Mouse (Mus musculus) heart, embryonic 16.5 days (tissue): ENCODE data around the gene Tsfm. TPM values are rescaled to one million over a fixed set of nuclear protein-coding genes. Genes with fewer than 3 reads are reported as not detected.

Experiments
- ATAC-seq: fragments of 200-750 bp; cut with Nextera tagmentation; replicated peaks from 2 replicates; pipeline ENCODE4 v1.8.0; 2017; ENCODE audit warnings: moderate number of reproducible peaks; ENCODE audit not compliant: insufficient read depth, low FRiP score; ENCODE audit errors: extremely low read depth
- H3K27ac ChIP-seq: fragments of 300-500 bp; sonication (generic); 2 replicates; pipeline ENCODE4 v1.5.1; 2014; ENCODE audit warnings: mild to moderate bottlenecking, low read length, control low read depth, moderate library complexity
- H3K27me3 ChIP-seq: fragments of 300-500 bp; sonication (generic); 2 replicates; pipeline ENCODE4 v1.6.1; 2014; ENCODE audit warnings: low read length, mixed read lengths; ENCODE audit not compliant: control insufficient read depth, insufficient read depth
- H3K36me3 ChIP-seq: fragments of 300-500 bp; sonication (generic); 2 replicates; pipeline ENCODE4 v1.6.1; 2014; ENCODE audit not compliant: control insufficient read depth, insufficient read depth
- H3K4me1 ChIP-seq: fragments of 300-500 bp; sonication (generic); 2 replicates; pipeline ENCODE4 v1.6.1; 2014; ENCODE audit warnings: low read length, mixed read lengths; ENCODE audit not compliant: control insufficient read depth, insufficient read depth
- H3K4me2 ChIP-seq: fragments of 300-500 bp; sonication (generic); 2 replicates; pipeline ENCODE4 v1.6.1; 2014; ENCODE audit warnings: low read depth, mild to moderate bottlenecking, control low read depth, low read length
- H3K4me3 ChIP-seq: fragments of 300-500 bp; sonication (generic); 2 replicates; pipeline ENCODE4 v1.5.1; 2014; ENCODE audit warnings: mild to moderate bottlenecking, control low read depth, low read length
- H3K9ac ChIP-seq: fragments of 300-500 bp; sonication (generic); 2 replicates; pipeline ENCODE4 v1.6.1; 2014; ENCODE audit warnings: low read length, control low read depth
- H3K9me3 ChIP-seq: fragments of 300-500 bp; sonication (generic); replicated peaks from 2 replicates; pipeline ENCODE4 v1.6.1; 2016; ENCODE audit warnings: low read length; ENCODE audit not compliant: control insufficient read depth
- WGBS: fragments of 180-500 bp; shearing (Covaris S2); extraction: QIAGEN DNeasy Blood & Tissue Kit; methylation state at CpG from one replicate; pipeline ENCODE4 v1.1.7; 2014; 5-methylcytosine and 5-hydroxymethylcytosine counted together
- polyA plus RNA-seq: library from polyadenylated mRNA; unstranded; fragments of >200 nt; fragmentation: Nextera tagmentation; extraction: Ambion mirVana; gene quantifications from 2 replicates; pipeline ENCODE4 v1.2.1, GENCODE M21; 2015

Tsfm gene
- polyA plus RNA-seq, 1 experiment from 2014 or later, result 89.3 TPM

- Histone ChIP-seq H3K36me3 (no peaks in the 10 kb centered on the region; the same call in 1 of the 2 replicates), H3K4me1 (peaks cover 6% of the 10 kb centered on the region)
- under 1% methylated on average over 72 of the region's 92 CpGs for WGBS
Observed at GRCm38 (mm10) chr10:127059174-127059967, 28.7 kb upstream of the Tsfm start.

DNA sequence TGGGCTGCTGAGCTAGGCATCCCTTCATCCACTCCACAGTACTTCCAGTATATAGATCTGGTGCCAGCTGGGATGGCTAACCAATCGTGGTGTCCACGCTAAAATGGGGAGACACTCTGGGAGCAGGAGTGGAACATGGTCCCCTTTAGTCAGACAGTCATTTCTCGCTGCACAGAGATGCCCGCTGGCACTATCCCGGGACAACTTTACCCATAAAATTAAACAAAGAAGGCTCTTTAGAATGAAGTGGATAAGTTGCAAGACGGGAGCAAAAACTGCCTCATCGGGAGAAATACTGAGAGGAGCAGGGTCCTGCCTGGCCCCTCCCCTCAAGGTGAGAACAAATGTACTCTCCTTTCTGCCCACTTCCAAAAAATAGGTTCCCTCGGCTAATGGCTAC lies 28.1 kb upstream of the Tsfm start:
- Histone ChIP-seq H3K4me1 (peaks cover 6% of the 10 kb centered on the region; the same call in 1 of the 2 replicates), H3K9me3 (no peaks in the 10 kb centered on the region), H3K4me3 (peak overlapping the region; percentile 63), H3K27ac (no peak overlapping the region), H3K4me2 (peak overlapping the region; percentile 94), H3K27me3 (peaks cover 13% of the 10 kb centered on the region), H3K9ac (no peak overlapping the region; the same call in 1 of the 2 replicates), H3K36me3 (no peaks in the 10 kb centered on the region; the same call in 1 of the 2 replicates)
- no peak for ATAC-seq
- WGBS, result 11% methylated on average over 8 of the region's 8 CpGs

More at GRCm38 (mm10) chr10:127059174-127059967, 28.7 kb upstream of the Tsfm start:
- Histone ChIP-seq H3K9ac (peak overlapping the region; percentile 78), H3K4me2 (peak overlapping the region; percentile 94), H3K4me3 (peak overlapping the region; percentile 63), H3K27ac (no peak overlapping the region), H3K9me3 (no peaks in the 10 kb centered on the region), H3K27me3 (peaks cover 13% of the 10 kb centered on the region)
- ATAC-seq, result no peak

- no peak for ATAC-seq
- H3K9ac ChIP-seq, result no peak overlapping the region
- peaks cover 13% of the 10 kb centered on the region for H3K27me3 ChIP-seq
- peaks cover 6% of the 10 kb centered on the region; the same call in 1 of the 2 replicates for H3K4me1 ChIP-seq
- 1% methylated on average over 9 of the region's 9 CpGs for WGBS
- H3K4me3 ChIP-seq, result peak overlapping the region; percentile 0; the same call in 1 of the 2 replicates
- no peak overlapping the region for H3K27ac ChIP-seq
- H3K9me3 ChIP-seq, result no peaks in the 10 kb centered on the region
- H3K4me2 ChIP-seq, result no peak overlapping the region
- H3K36me3 ChIP-seq, result no peaks in the 10 kb centered on the region; the same call in 1 of the 2 replicates
Observed at GRCm38 (mm10) chr10:127058161-127058560, 27.5 kb upstream of the Tsfm start.

GRCm38 (mm10) chr10:127056490-127056889 lies 25.9 kb upstream of the Tsfm start:
- no peak overlapping the region for H3K9ac ChIP-seq
- no peak for ATAC-seq
- peaks cover 17% of the 10 kb centered on the region for H3K27me3 ChIP-seq
- H3K9me3 ChIP-seq, result no peaks in the 10 kb centered on the region
- 85% methylated on average over 20 of the region's 20 CpGs for WGBS
- H3K4me1 ChIP-seq, result 0 out of 2 replicates have a peak, but pooled peaks cover 3% of the 10 kb centered on the region
- H3K27ac ChIP-seq, result no peak overlapping the region
- H3K36me3 ChIP-seq, result no peaks in the 10 kb centered on the region; the same call in 1 of the 2 replicates
- H3K4me3 ChIP-seq, result no peak overlapping the region
- H3K4me2 ChIP-seq, result no peak overlapping the region

DNA sequence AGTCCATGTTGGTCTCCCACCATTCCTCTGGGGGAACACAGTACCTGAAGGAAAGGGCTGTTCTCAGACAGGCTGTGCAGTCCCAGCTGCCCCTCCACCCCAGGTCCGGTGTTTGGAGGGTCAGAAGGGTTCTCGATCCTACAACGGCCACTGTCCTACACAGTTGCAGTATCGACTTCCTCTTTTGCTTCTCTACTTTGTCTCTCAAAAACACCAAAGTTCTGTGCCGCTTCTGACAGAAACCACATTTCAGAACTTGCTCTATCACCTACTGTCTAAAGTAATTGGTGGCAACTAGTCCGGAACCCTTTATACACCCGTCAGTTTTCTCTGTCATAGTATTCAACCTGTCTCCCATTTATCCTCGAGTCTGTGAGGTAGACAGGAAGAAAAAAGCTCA lies 24.8 kb upstream of the Tsfm start:
- WGBS, result 73% methylated on average over 8 of the region's 8 CpGs
- no peak for ATAC-seq
- Histone ChIP-seq H3K9ac (no peak overlapping the region), H3K4me2 (no peak overlapping the region), H3K9me3 (no peaks in the 10 kb centered on the region), H3K4me3 (no peak overlapping the region), H3K4me1 (peaks cover 3% of the 10 kb centered on the region; the same call in 1 of the 2 replicates), H3K36me3 (no peaks in the 10 kb centered on the region; the same call in 1 of the 2 replicates), H3K27ac (no peak overlapping the region), H3K27me3 (peaks cover 22% of the 10 kb centered on the region)

DNA sequence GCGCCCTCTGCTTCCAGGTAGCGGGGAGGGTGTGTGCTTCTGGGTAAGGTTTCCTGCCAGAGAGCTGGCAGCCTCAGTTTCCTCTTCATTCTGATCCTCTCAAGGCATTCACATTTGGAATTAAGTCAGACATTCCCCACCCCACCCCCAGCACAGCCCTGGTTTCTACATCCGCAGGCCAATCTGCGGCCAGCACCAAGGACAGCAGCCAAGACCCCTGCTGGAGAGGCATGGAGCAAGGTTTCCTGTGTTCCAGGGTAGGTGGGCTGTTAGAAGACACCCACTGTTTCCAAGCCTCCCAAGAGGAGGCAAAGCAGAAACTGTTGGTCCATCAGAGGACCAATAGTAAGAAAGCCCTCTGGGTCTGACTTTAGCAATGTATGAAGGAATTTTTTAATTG lies 24.0 kb upstream of the Tsfm start:
- no peak overlapping the region for H3K4me2 ChIP-seq
- 55% methylated on average over 4 of the region's 4 CpGs for WGBS
- H3K9ac ChIP-seq, result no peak overlapping the region
- no peaks in the 10 kb centered on the region for H3K9me3 ChIP-seq
- peaks cover 3% of the 10 kb centered on the region; the same call in 1 of the 2 replicates for H3K4me1 ChIP-seq
- H3K27ac ChIP-seq, result no peak overlapping the region
- no peaks in the 10 kb centered on the region; the same call in 1 of the 2 replicates for H3K36me3 ChIP-seq
- peaks cover 30% of the 10 kb centered on the region for H3K27me3 ChIP-seq
- ATAC-seq, result no peak
- no peak overlapping the region for H3K4me3 ChIP-seq

- Histone ChIP-seq H3K4me2 (no peak overlapping the region), H3K9me3 (no peaks in the 10 kb centered on the region), H3K27me3 (peaks cover 44% of the 10 kb centered on the region), H3K9ac (no peak overlapping the region), H3K4me3 (no peak overlapping the region), H3K4me1 (peaks cover 8% of the 10 kb centered on the region), H3K27ac (no peak overlapping the region), H3K36me3 (no peaks in the 10 kb centered on the region)
- 14% methylated on average over 10 of the region's 10 CpGs for WGBS
- no peak for ATAC-seq
Observed at GRCm38 (mm10) chr10:127050119-127050474, 19.5 kb upstream of the Tsfm start.

GRCm38 (mm10) chr10:127049395-127050118 lies 18.9 kb upstream of the Tsfm start:
- ATAC-seq, result no peak
- Histone ChIP-seq H3K9ac (no peak overlapping the region), H3K27ac (no peak overlapping the region), H3K27me3 (peaks cover 44% of the 10 kb centered on the region), H3K4me1 (peaks cover 8% of the 10 kb centered on the region), H3K36me3 (0 out of 2 replicates have a peak, but pooled peaks cover 2% of the 10 kb centered on the region), H3K4me2 (peak overlapping the region; percentile 48), H3K9me3 (no peaks in the 10 kb centered on the region), H3K4me3 (peak overlapping the region; percentile 29)
- WGBS, result 3% methylated on average over 29 of the region's 29 CpGs
